Mouse (Mus musculus) MEL (cell line): Measurements from ENCODE around the gene Comt. TPM values are rescaled to one million over a fixed set of nuclear protein-coding genes. Genes with fewer than 3 reads are reported as not detected.

Experiments
- DNase-seq: peaks from one replicate; pipeline ENCODE4 v3.0.0; 2011; ENCODE audit warnings: low read depth, low spot score
- H3K27ac ChIP-seq: 2 replicates; pipeline ENCODE4 v1.5.1; 2012; ENCODE audit warnings: low read depth, mild to moderate bottlenecking, control low read depth, low read length, moderate library complexity; ENCODE audit not compliant: control insufficient read depth
- H3K27me3 ChIP-seq, 2 experiments: fragments of 150-350 bp in 1 of 2; sonication (generic) in 1 of 2; 2 replicates each; pipeline ENCODE4 v1.6.1; 2012; ENCODE audit warnings: low read length in 2 of 2, mild to moderate bottlenecking in 2 of 2, improper control_type of control experiment in 1 of 2, moderate library complexity in 1 of 2; ENCODE audit not compliant: insufficient read depth in 2 of 2, control insufficient read depth in 1 of 2
- H3K36me3 ChIP-seq, 2 experiments: 2 replicates each; pipeline ENCODE4 v1.6.1; 2012 to 2014; ENCODE audit warnings: low read length in 2 of 2, improper control_type of control experiment in 1 of 2, inconsistent platforms in 1 of 2, mild to moderate bottlenecking in 1 of 2; ENCODE audit not compliant: insufficient read depth in 2 of 2, control insufficient read depth in 1 of 2
- H3K4me1 ChIP-seq, 2 experiments: fragments of 150-350 bp in 1 of 2; sonication (generic) in 1 of 2; 2 replicates each; pipeline ENCODE4 v1.6.1; 2012; ENCODE audit warnings: low read length in 2 of 2, improper control_type of control experiment in 1 of 2, mild to moderate bottlenecking in 1 of 2; ENCODE audit not compliant: insufficient read depth in 2 of 2, control insufficient read depth in 1 of 2
- H3K4me3 ChIP-seq, 2 experiments: fragments of 150-350 bp in 1 of 2; sonication (generic) in 1 of 2; 2 replicates each; pipeline ENCODE4 v1.5.1; 2012; ENCODE audit warnings: low read depth in 2 of 2, low read length in 2 of 2, mild to moderate bottlenecking in 2 of 2, moderate library complexity in 2 of 2, control low read depth in 1 of 2, improper control_type of control experiment in 1 of 2; ENCODE audit not compliant: control insufficient read depth in 1 of 2, insufficient read depth in 1 of 2
- H3K79me2 ChIP-seq: 2 replicates; pipeline ENCODE4 v1.6.1; 2012; ENCODE audit warnings: mild to moderate bottlenecking, low read length, moderate library complexity; ENCODE audit not compliant: control insufficient read depth, poor library complexity, insufficient read depth
- H3K9ac ChIP-seq: 2 replicates; pipeline ENCODE4 v1.6.1; 2012; ENCODE audit warnings: low read depth, mild to moderate bottlenecking, control low read depth, low read length, moderate library complexity; ENCODE audit not compliant: control insufficient read depth, poor library complexity, severe bottlenecking
- H3K9me3 ChIP-seq: fragments of 150-350 bp; sonication (generic); replicated peaks from 2 replicates; pipeline ENCODE4 v1.6.1; 2012; ENCODE audit warnings: mild to moderate bottlenecking, low read length, improper control_type of control experiment, moderate library complexity; ENCODE audit not compliant: insufficient read depth
- BHLHE40 ChIP-seq: IDR thresholded peaks from 2 replicates; pipeline ENCODE4 v1.6.1; 2012; ENCODE audit warnings: low read depth, mild to moderate bottlenecking, inconsistent platforms, low read length, improper control_type of control experiment, borderline replicate concordance
- CHD1 ChIP-seq: IDR thresholded peaks from 2 replicates; pipeline ENCODE4 v1.6.1; 2012; ENCODE audit warnings: low read depth, mild to moderate bottlenecking, inconsistent platforms, low read length, improper control_type of control experiment
- CTCF ChIP-seq, 3 experiments: IDR thresholded peaks in 2 of 3; conservative IDR thresholded peaks in 1 of 3; 2 replicates each; pipeline ENCODE4 v1.5.1; 2011 to 2012; ENCODE audit warnings: low read length in 3 of 3, low read depth in 2 of 3, mild to moderate bottlenecking in 2 of 3, improper control_type of control experiment in 1 of 3, inconsistent platforms in 1 of 3, mixed read lengths in 1 of 3, moderate library complexity in 1 of 3; ENCODE audit not compliant: control insufficient read depth in 1 of 3, insufficient read depth in 1 of 3, poor library complexity in 1 of 3, severe bottlenecking in 1 of 3
- E2F4 ChIP-seq: IDR thresholded peaks from 2 replicates; pipeline ENCODE4 v1.6.1; 2011; ENCODE audit warnings: low read depth, low read length, improper control_type of control experiment, borderline replicate concordance
- ELF1 ChIP-seq: IDR thresholded peaks from 2 replicates; pipeline ENCODE4 v1.6.1; 2014; ENCODE audit warnings: low read depth, mild to moderate bottlenecking, inconsistent platforms, low read length, improper control_type of control experiment, moderate library complexity
- EP300 ChIP-seq, 2 experiments: IDR thresholded peaks; 2 replicates each; pipeline ENCODE4 v1.6.1; 2011; ENCODE audit warnings: improper control_type of control experiment in 2 of 2, low read length in 2 of 2, low read depth in 1 of 2, mild to moderate bottlenecking in 1 of 2
- ETS1 ChIP-seq: IDR thresholded peaks from 2 replicates; pipeline ENCODE4 v1.6.1; 2012; ENCODE audit warnings: low read depth, mild to moderate bottlenecking, inconsistent platforms, low read length, improper control_type of control experiment, moderate library complexity
- GABPA ChIP-seq: IDR thresholded peaks from 2 replicates; pipeline ENCODE4 v1.6.1; 2012; ENCODE audit warnings: low read depth, mild to moderate bottlenecking, inconsistent platforms, low read length, improper control_type of control experiment, moderate library complexity
- GATA1 ChIP-seq: IDR thresholded peaks from 2 replicates; pipeline ENCODE4 v1.6.1; 2011; ENCODE audit warnings: low read depth, low read length, improper control_type of control experiment
- HCFC1 ChIP-seq: IDR thresholded peaks from 2 replicates; pipeline ENCODE4 v1.6.1; 2012; ENCODE audit warnings: low read depth, mild to moderate bottlenecking, inconsistent platforms, low read length, improper control_type of control experiment, moderate library complexity
- JUND ChIP-seq: IDR thresholded peaks from 2 replicates; pipeline ENCODE4 v1.6.1; 2011; ENCODE audit warnings: low read depth, mild to moderate bottlenecking, improper control_type of control experiment, low read length
- MAX ChIP-seq: IDR thresholded peaks from 2 replicates; pipeline ENCODE4 v1.6.1; 2011; ENCODE audit warnings: low read length, improper control_type of control experiment
- MAZ ChIP-seq: IDR thresholded peaks from 2 replicates; pipeline ENCODE4 v1.6.1; 2012; ENCODE audit warnings: low read depth, mild to moderate bottlenecking, inconsistent platforms, low read length, improper control_type of control experiment
- MEF2A ChIP-seq: IDR thresholded peaks from 2 replicates; pipeline ENCODE4 v1.6.1; 2014; ENCODE audit warnings: low read depth, mild to moderate bottlenecking, inconsistent platforms, low read length, improper control_type of control experiment; ENCODE audit not compliant: poor library complexity, insufficient replicate concordance, severe bottlenecking; ENCODE audit errors: extremely low read depth
- MXI1 ChIP-seq: IDR thresholded peaks from 2 replicates; pipeline ENCODE4 v1.6.1; 2011; ENCODE audit warnings: mild to moderate bottlenecking, low read depth, low read length, improper control_type of control experiment
- MYB ChIP-seq: IDR thresholded peaks from 2 replicates; pipeline ENCODE4 v1.6.1; 2011; ENCODE audit warnings: mild to moderate bottlenecking, low read depth, low read length, improper control_type of control experiment
- MYC ChIP-seq: IDR thresholded peaks from 2 replicates; pipeline ENCODE4 v1.6.1; 2011; ENCODE audit warnings: low read depth, mild to moderate bottlenecking, low read length, improper control_type of control experiment, moderate library complexity
- NELFE ChIP-seq: IDR thresholded peaks from 2 replicates; pipeline ENCODE4 v1.6.1; 2011; ENCODE audit warnings: low read depth, low read length, improper control_type of control experiment
- NRF1 ChIP-seq: IDR thresholded peaks from 2 replicates; pipeline ENCODE4 v1.6.1; 2014; ENCODE audit warnings: low read depth, mild to moderate bottlenecking, inconsistent platforms, low read length, improper control_type of control experiment, moderate library complexity; ENCODE audit not compliant: poor library complexity, insufficient read depth, severe bottlenecking
- POLR2A ChIP-seq, 2 experiments: IDR thresholded peaks; 2 replicates each; pipeline ENCODE4 v1.6.1; 2011 to 2012; ENCODE audit warnings: low read length in 2 of 2, mild to moderate bottlenecking in 2 of 2, control low read depth in 1 of 2, improper control_type of control experiment in 1 of 2, low read depth in 1 of 2, moderate library complexity in 1 of 2; ENCODE audit not compliant: control insufficient read depth in 1 of 2, insufficient read depth in 1 of 2, poor library complexity in 1 of 2
- POLR2AphosphoS2 ChIP-seq: IDR thresholded peaks from 2 replicates; pipeline ENCODE4 v1.6.1; 2011; ENCODE audit warnings: low read length, improper control_type of control experiment
- POLR2AphosphoS5 ChIP-seq: IDR thresholded peaks from 2 replicates; pipeline ENCODE4 v1.6.1; 2012; ENCODE audit warnings: low read depth, borderline replicate concordance, mild to moderate bottlenecking, inconsistent platforms, low read length, moderate library complexity, mixed read lengths
- RAD21 ChIP-seq: IDR thresholded peaks from 2 replicates; pipeline ENCODE4 v1.6.1; 2011; ENCODE audit warnings: mild to moderate bottlenecking, low read depth, low read length, improper control_type of control experiment
- SIN3A ChIP-seq: IDR thresholded peaks from 2 replicates; pipeline ENCODE4 v1.6.1; 2012; ENCODE audit warnings: low read length, improper control_type of control experiment, inconsistent platforms
- SMC3 ChIP-seq: IDR thresholded peaks from 2 replicates; pipeline ENCODE4 v1.6.1; 2011; ENCODE audit warnings: low read depth, low read length, improper control_type of control experiment
- TCF12 ChIP-seq: IDR thresholded peaks from 2 replicates; pipeline ENCODE4 v1.6.1; 2014; ENCODE audit warnings: low read depth, mild to moderate bottlenecking, inconsistent platforms, low read length, improper control_type of control experiment, moderate library complexity
- USF2 ChIP-seq, 2 experiments: IDR thresholded peaks; 2 replicates each; pipeline ENCODE4 v1.6.1; 2011 to 2012; ENCODE audit warnings: improper control_type of control experiment in 2 of 2, low read length in 2 of 2, borderline replicate concordance in 1 of 2, inconsistent platforms in 1 of 2, low read depth in 1 of 2, mild to moderate bottlenecking in 1 of 2; ENCODE audit not compliant: insufficient read depth in 1 of 2
- ZNF384 ChIP-seq: IDR thresholded peaks from 2 replicates; pipeline ENCODE4 v1.6.1; 2012; ENCODE audit warnings: low read depth, mild to moderate bottlenecking, inconsistent platforms, low read length, improper control_type of control experiment
- polyA plus RNA-seq, 2 experiments: library from polyadenylated mRNA; stranded (reverse) in 1 of 2; unstranded in 1 of 2; fragments of >175 nt in 1 of 2; fragments of >200 nt in 1 of 2; gene quantifications; 2 replicates each; pipeline versions ENCODE4 v1.2.1 to v1.2.4; 2012; ENCODE audit warnings: low replicate concordance in 2 of 2, low read depth in 1 of 2; ENCODE audit not compliant: insufficient read length in 2 of 2, insufficient read depth in 1 of 2, missing spikeins in 1 of 2
- total RNA-seq: library from RNA; depleted of rRNA; stranded (reverse); fragments of 300-350 nt; gene quantifications from 2 replicates; pipeline ENCODE4 v1.2.3, GENCODE M21; 2012

The Comt gene
- total and polyA plus RNA-seq, 3 experiments = 62.5 to 71.8 TPM; not detected in 1

DNA sequence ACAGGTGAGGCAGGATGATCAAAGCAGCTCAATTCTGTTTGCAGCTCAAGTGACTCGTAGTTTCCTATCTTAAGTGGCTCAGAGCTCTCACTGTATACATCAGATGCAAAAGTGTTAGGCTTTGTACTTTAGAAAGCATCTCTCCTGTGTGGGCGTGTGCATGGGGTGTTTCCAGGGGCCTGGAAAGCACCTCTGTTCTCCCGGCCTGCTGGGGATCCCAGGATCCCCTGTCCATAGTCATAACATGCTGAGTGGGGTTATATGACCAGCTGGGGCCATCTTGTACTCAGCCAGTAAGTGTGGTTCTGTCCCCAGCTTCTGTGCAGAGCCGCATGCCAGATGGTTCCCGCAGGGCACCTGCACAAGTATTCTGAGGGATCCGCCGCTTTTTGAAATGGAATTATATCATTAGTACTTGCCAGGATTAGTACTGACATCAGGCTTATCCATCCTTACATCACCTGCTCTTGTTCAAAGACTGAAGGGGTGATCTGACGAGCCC, 25.8 kb upstream of the Comt start:
- Histone ChIP-seq H3K79me2 (no peaks in the 10 kb centered on the region), H3K4me1 (no peaks in the 10 kb centered on the region), H3K36me3 (no peaks in the 10 kb centered on the region; a peak in 1 of 4 replicates), H3K9ac (no peak overlapping the region), H3K9me3 (no peaks in the 10 kb centered on the region), H3K4me3 (no peak overlapping the region)
- DNase-seq = no peak
- TF ChIP-seq SIN3A (no peak), JUND (no peak), ZNF384 (no peak), USF2 (IDR thresholded peaks at IDR 0.05; ENCODE audit: borderline replicate concordance in 1 of 2, insufficient read depth in 1 of 2, low read depth in 1 of 2, low read length in 2 of 2) (no peak), GABPA (no peak), CHD1 (no peak), MAZ (no peak), E2F4 (no peak), ETS1 (no peak), NELFE (no peak), POLR2AphosphoS5 (no peak), TCF12 (no peak), POLR2A (IDR thresholded peaks at IDR 0.05; ENCODE audit: control insufficient read depth in 1 of 2, insufficient read depth in 1 of 2, low read depth in 1 of 2, low read length in 2 of 2, poor library complexity in 1 of 2) (no peak), HCFC1 (no peak), MYC (no peak), BHLHE40 (no peak)
- TF ChIP-seq, all 39 proteins: peak for 0
- H3K27me3 ChIP-seq = no peaks in the 10 kb centered on the region
- no peak overlapping the region for H3K27ac ChIP-seq

DNA sequence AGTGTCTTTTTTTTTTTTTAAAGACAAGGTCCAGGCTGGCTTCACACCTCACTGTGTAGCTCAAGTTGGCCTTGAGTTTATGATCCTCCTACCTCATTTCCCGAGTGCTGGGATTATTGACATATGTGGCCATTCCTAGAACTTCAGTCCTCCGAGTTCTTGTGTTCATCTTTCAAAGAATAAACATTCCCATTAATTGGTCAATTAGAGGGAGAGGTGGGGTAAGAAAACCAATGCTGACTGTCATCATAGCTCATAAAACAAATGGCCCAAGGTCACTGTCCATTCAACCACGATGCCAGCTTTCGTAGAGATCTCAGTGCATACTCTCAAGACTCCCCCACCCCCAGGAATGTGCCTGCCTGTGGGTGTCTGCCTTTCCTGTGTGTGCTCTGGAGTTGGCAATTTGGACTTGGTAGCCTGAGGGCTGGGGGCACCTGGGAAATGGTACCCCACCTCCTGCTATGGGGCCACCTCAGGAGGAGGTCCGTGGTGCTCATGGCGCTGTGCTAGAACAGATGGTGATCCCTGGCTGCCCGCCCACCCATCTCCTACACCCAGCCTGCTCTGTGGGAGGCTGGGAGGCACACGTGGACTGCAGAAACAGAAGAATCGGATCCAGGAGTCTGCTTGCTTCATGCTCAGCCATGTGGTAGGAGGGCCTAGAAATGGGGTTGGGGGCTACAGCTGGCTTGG, 25.0 kb upstream of the Comt start:
- no peaks in the 10 kb centered on the region for H3K9me3 ChIP-seq
- H3K9ac ChIP-seq = no peak overlapping the region
- H3K4me1 ChIP-seq = no peaks in the 10 kb centered on the region
- DNase-seq = no peak
- H3K27me3 ChIP-seq = no peaks in the 10 kb centered on the region
- H3K4me3 ChIP-seq = no peak overlapping the region
- TF ChIP-seq GATA1 (no peak), MXI1 (no peak), TCF12 (no peak), POLR2AphosphoS2 (no peak), MAX (no peak), CTCF (IDR thresholded peaks at IDR 0.05 in 2 of 3, conservative IDR thresholded peaks at IDR 0.05 in 1 of 3; ENCODE audit: control insufficient read depth in 1 of 3, insufficient read depth in 1 of 3, low read depth in 2 of 3, low read length in 3 of 3, poor library complexity in 1 of 3, severe bottlenecking in 1 of 3) (no peak), SMC3 (no peak), BHLHE40 (no peak), RAD21 (no peak), NRF1 (no peak), USF2 (IDR thresholded peaks at IDR 0.05; ENCODE audit: borderline replicate concordance in 1 of 2, insufficient read depth in 1 of 2, low read depth in 1 of 2, low read length in 2 of 2) (no peak), MEF2A (no peak), ELF1 (no peak), MYB (no peak), JUND (no peak), EP300 (IDR thresholded peaks at IDR 0.05; ENCODE audit: low read depth in 1 of 2, low read length in 2 of 2) (no peak), E2F4 (no peak)
- no peaks in the 10 kb centered on the region for H3K79me2 ChIP-seq
- no peak overlapping the region for H3K27ac ChIP-seq
- H3K36me3 ChIP-seq = no peaks in the 10 kb centered on the region; a peak in 1 of 4 replicates
